Comparison of ENCODE assay signal across 8 mouse cellular contexts in the genomic region with DNA sequence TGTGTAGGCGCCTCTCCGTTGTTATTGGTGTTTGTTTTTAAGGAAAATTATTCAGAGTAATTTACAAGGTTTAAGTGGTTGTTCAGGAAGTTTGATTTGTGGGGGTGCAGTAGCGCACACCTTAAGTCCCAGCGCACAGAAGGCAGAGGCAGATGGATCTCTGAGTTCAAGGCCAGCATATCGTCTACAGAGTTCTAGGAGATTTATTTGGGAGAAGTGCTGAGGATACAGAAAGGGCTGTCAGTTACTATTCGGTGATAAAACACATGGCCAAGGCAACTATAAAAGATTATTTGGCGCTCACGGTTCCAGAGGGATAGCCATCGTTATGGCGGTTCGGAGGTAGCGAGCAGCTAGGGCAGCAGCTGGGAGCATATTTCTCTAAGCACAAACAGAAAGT. TPM values are rescaled to one million over a fixed set of nuclear protein-coding genes. Genes with fewer than 3 reads are reported as not detected.
DNase-seq lines count a peak whose midpoint lies in the region; ATAC-seq lines count a peak whose summit lies in the region.

No protein-coding gene starts in this region.

- peak overlapping the region; percentile 67 for H3K4me3 ChIP-seq in kidney, embryonic 14.5 days (ENCODE audit: low read length)
- peak overlapping the region; percentile 62 to 74 for H3K4me3 ChIP-seq in heart, embryonic 14.5 days (ENCODE audit: control insufficient read depth in 1 of 2, insufficient read depth in 1 of 2, low read depth in 1 of 2, low read length in 2 of 2)
- H3K4me3 ChIP-seq in liver, embryonic 16.5 days (ENCODE audit: low read depth, low read length) = peak overlapping the region; percentile 91

- H3K9ac ChIP-seq in kidney, embryonic 14.5 days (ENCODE audit: low read depth, low read length) = peak overlapping the region; percentile 67
- H3K9ac ChIP-seq in heart, embryonic 14.5 days (ENCODE audit: low read length) = peak overlapping the region; percentile 79
- peak overlapping the region; percentile 88 for H3K9ac ChIP-seq in liver, embryonic 16.5 days (ENCODE audit: low read depth, low read length)

- H3K27me3 ChIP-seq in kidney, embryonic 14.5 days (ENCODE audit: control insufficient read depth, insufficient read depth, low read length) = no peaks in the 10 kb centered on the region
- H3K27me3 ChIP-seq in heart, embryonic 14.5 days (ENCODE audit: control insufficient read depth, insufficient read depth, low read length) = no peaks in the 10 kb centered on the region
- H3K27me3 ChIP-seq in liver, embryonic 16.5 days (ENCODE audit: control insufficient read depth, insufficient read depth, low read depth, low read length) = no peaks in the 10 kb centered on the region

- ATAC-seq in kidney, embryonic 14.5 days (ENCODE audit: low FRiP score, low TSS enrichment) = no peak
- no peak for ATAC-seq in heart, embryonic 14.5 days (ENCODE audit: insufficient number of reproducible peaks, insufficient read depth, low FRiP score, low read depth)
- ATAC-seq in liver, embryonic 16.5 days (ENCODE audit: low read depth) = no peak
- no peak for ATAC-seq in monocyte, adult 5-6 weeks (replicated peaks; ENCODE audit: insufficient number of reproducible peaks, low FRiP score, low TSS enrichment, poor library complexity, severe bottlenecking)

- 13% methylated on average over 12 of the region's 12 CpGs for WGBS in kidney, embryonic 14.5 days
- WGBS in heart, embryonic 14.5 days = 10% methylated on average over 12 of the region's 12 CpGs
- WGBS in liver, embryonic 16.5 days (ENCODE audit: insufficient replicate concordance) = 4% methylated on average over 12 of the region's 12 CpGs

- peak overlapping the region; percentile 86; the same call in 1 of the 2 replicates for H3K27ac ChIP-seq in kidney, embryonic 14.5 days (ENCODE audit: low read depth, low read length)
- H3K27ac ChIP-seq in heart, embryonic 14.5 days (replicated peaks in 1 of 2; ENCODE audit: control insufficient read depth in 1 of 2, insufficient read depth in 1 of 2, low read depth in 2 of 2, low read length in 2 of 2) = peak overlapping the region; percentile 89 to 93; a peak in 3 of 4 replicates
- peak overlapping the region; percentile 97 for H3K27ac ChIP-seq in liver, embryonic 16.5 days (ENCODE audit: low read length)

- H3K36me3 ChIP-seq in kidney, embryonic 14.5 days (ENCODE audit: control insufficient read depth, insufficient read depth, low read length) = peaks cover 17% of the 10 kb centered on the region
- peaks cover 19% of the 10 kb centered on the region for H3K36me3 ChIP-seq in heart, embryonic 14.5 days (ENCODE audit: control insufficient read depth, insufficient read depth, low read length)
- peaks cover 3% of the 10 kb centered on the region; the same call in 1 of the 2 replicates for H3K36me3 ChIP-seq in liver, embryonic 16.5 days (ENCODE audit: control insufficient read depth, insufficient read depth)

- DNase-seq in kidney, adult 9 months = no peak
- DNase-seq in MN1 (ENCODE audit: low spot score) = peak; percentile 21
- no peak for DNase-seq in ovary, postnatal 14 days (ENCODE audit: low spot score)
- DNase-seq in cerebellum, postnatal 36 days = no peak

- H3K4me2 ChIP-seq in kidney, embryonic 14.5 days (replicated peaks; ENCODE audit: low read depth, low read length) = peak overlapping the region; percentile 63
- H3K4me2 ChIP-seq in heart, embryonic 14.5 days (ENCODE audit: low read length) = peak overlapping the region; percentile 87
- peak overlapping the region; percentile 79 for H3K4me2 ChIP-seq in liver, embryonic 16.5 days (ENCODE audit: low read depth, low read length)

- no peaks in the 10 kb centered on the region for H3K9me3 ChIP-seq in kidney, embryonic 14.5 days (ENCODE audit: control insufficient read depth, low read length)
- H3K9me3 ChIP-seq in heart, embryonic 14.5 days (ENCODE audit: control insufficient read depth, low read length) = no peaks in the 10 kb centered on the region
- H3K9me3 ChIP-seq in liver, embryonic 16.5 days (replicated peaks; ENCODE audit: control insufficient read depth, low read length) = no peaks in the 10 kb centered on the region

- H3K4me1 ChIP-seq in kidney, embryonic 14.5 days (ENCODE audit: control insufficient read depth, insufficient read depth, low read length) = peaks cover 13% of the 10 kb centered on the region
- peaks cover 0 to 16% of the 10 kb centered on the region in 2 experiments; a peak in 1 of 4 replicates for H3K4me1 ChIP-seq in heart, embryonic 14.5 days (ENCODE audit: control insufficient read depth in 2 of 2, insufficient read depth in 2 of 2, low read length in 2 of 2)
- H3K4me1 ChIP-seq in liver, embryonic 16.5 days (ENCODE audit: control insufficient read depth, low read depth, low read length) = peaks cover 35% of the 10 kb centered on the region

RNA-seq across cellular contexts. Expression of gene Cnih4, which starts 0.5 kb away (rescaled TPM):
- polyA plus RNA-seq in kidney, embryonic 14.5 days (2014; fragmentation: Nextera tagmentation; extraction: Ambion mirVana) = 127 and 163 TPM in 2 replicates
- 145 and 147 TPM in 2 replicates for polyA plus RNA-seq in heart, embryonic 14.5 days (2014; fragmentation: Nextera tagmentation; extraction: Ambion mirVana)
- 45.5 and 51.5 TPM in 2 replicates for polyA plus RNA-seq in liver, embryonic 16.5 days (2015; fragmentation: Nextera tagmentation; extraction: Ambion mirVana)
- total RNA-seq in monocyte, adult 5-6 weeks (2017) = 40.8 to 110 TPM (median 110 TPM) in 3 replicates

RNA-seq across cellular contexts. Expression of gene Nvl, which starts 1.0 kb away (rescaled TPM):
- polyA plus RNA-seq in kidney, embryonic 14.5 days (2014; fragmentation: Nextera tagmentation; extraction: Ambion mirVana) = 37.7 and 41.1 TPM in 2 replicates
- polyA plus RNA-seq in heart, embryonic 14.5 days (2014; fragmentation: Nextera tagmentation; extraction: Ambion mirVana) = 19.6 and 20.2 TPM in 2 replicates
- polyA plus RNA-seq in liver, embryonic 16.5 days (2015; fragmentation: Nextera tagmentation; extraction: Ambion mirVana) = 9.3 and 10.0 TPM in 2 replicates
- total RNA-seq in monocyte, adult 5-6 weeks (2017) = 14.4 to 23.4 TPM (median 16.9 TPM) in 3 replicates
